Mouse (Mus musculus) liver, postnatal 0 days (tissue): ENCODE results near the gene Slu7.

Experiments
- CTCF ChIP-seq: sonication (generic); IDR thresholded peaks from 2 replicates; pipeline ENCODE4 v1.5.1; 2016; ENCODE audit warnings: antibody characterized with exemption, low read depth
- EP300 ChIP-seq: IDR thresholded peaks from 2 replicates; pipeline ENCODE4 v1.6.1; 2016; ENCODE audit warnings: antibody characterized with exemption, low read depth, mild to moderate bottlenecking

DNA sequence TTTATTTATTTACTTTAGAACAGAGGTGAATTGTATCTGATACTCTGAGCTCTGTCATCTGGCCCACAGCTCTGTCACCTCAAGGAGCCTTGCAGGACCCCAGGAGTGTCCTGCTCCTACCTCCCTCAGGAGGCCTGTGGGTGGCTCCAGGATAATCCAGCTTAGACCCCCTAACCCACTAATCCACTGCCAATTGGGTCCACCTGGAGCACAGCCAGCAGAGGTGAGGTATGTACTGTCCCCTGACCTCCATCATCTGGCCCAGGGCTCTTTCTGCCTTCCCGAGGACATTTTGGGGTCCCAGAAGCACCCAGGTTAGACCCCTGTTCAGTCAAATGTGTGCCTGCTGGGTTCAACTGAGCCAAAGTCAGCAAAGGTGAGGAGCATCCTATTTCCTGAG lies 33.4 kb upstream of the Slu7 start:
- TF ChIP-seq EP300 (no peak), CTCF (no peak)
